Mouse (Mus musculus): Measurements from ENCODE around the gene Nav2. TPM values are rescaled to one million over a fixed set of nuclear protein-coding genes. Genes with fewer than 3 reads are reported as not detected.
A peak's percentile ranks its signal among the peaks of the same experiment; 100 is the strongest.

The Nav2 gene
- total RNA-seq (2012; rRNA removed) (under 0.01 TPM in 1 of 2 replicates, not detected in the other), total RNA-seq (2014; rRNA removed) (not detected in 2 replicates), polyA plus RNA-seq (2012; ENCODE audit: insufficient read length, low read depth) (0.16 TPM in 1 of 2 replicates, not detected in the other)

GRCm38 (mm10) chr7:48908521-48909341 lies at the start of gene Nav2:
Gene Nav2 (plus strand): TSS chr7:48908716.
- dilution Hi-C loops (cut with MboI; ENCODE audit: extremely low pct_ligation_motif_present, extremely low pct_unique_long_range_greater_than_20kb, low sequenced_read_pairs) (no loop called here), in situ Hi-C loops (cut with MboI; ENCODE audit: low pct_ligation_motif_present, low pct_unique_long_range_greater_than_20kb, low sequenced_read_pairs) (no loop called here)
- peak; percentile 73 for DNase-seq (ENCODE audit: extremely low read depth)
- Histone ChIP-seq H3K4me1 (ENCODE audit: control insufficient read depth in 1 of 2, insufficient read depth in 2 of 2) (peaks cover 5 to 25% of the 10 kb centered on the region in 2 experiments; a peak in 2 of 4 replicates), H3K9ac (ENCODE audit: insufficient read depth, low read depth) (0 out of 2 replicates have a peak within 1 kb of the TSS, but pooled peaks have one; percentile 5), H3K4me2 (ENCODE audit: insufficient read depth, low read depth, poor library complexity, severe bottlenecking) (peak within 1 kb of the TSS; percentile 73), H3K4me3 (replicated peaks in 1 of 3; ENCODE audit: low read depth in 2 of 3, low read length in 2 of 3, poor library complexity in 1 of 3) (peak within 1 kb of the TSS in 2 of 3 experiments; percentile 0 to 17), H3K36me3 (replicated peaks in 1 of 2; ENCODE audit: control insufficient read depth in 1 of 2, insufficient read depth in 1 of 2, low read length in 1 of 2) (no peaks in the 10 kb centered on the region), H3K9me3 (replicated peaks; ENCODE audit: low read length) (no peaks in the 10 kb centered on the region), H3K27ac (ENCODE audit: insufficient read depth, low read depth) (0 out of 2 replicates have a peak within 1 kb of the TSS, but pooled peaks have one; percentile 2), H3K27me3 (replicated peaks) (no peaks in the 10 kb centered on the region), H3K79me2 (replicated peaks; ENCODE audit: control insufficient read depth, extremely low read depth, insufficient read depth, poor library complexity, severe bottlenecking) (no peaks in the 10 kb centered on the region)
- TF ChIP-seq SIN3A (IDR thresholded peaks at IDR 0.05; ENCODE audit: low read length): peak; percentile 49; the same call in 1 of the 2 replicates
- peak; percentile 89 for TF ChIP-seq MAX (IDR thresholded peaks at IDR 0.05; ENCODE audit: low read length)
- peak; percentile 40; the same call in 1 of the 2 replicates for TF ChIP-seq MEF2A (IDR thresholded peaks at IDR 0.05; ENCODE audit: borderline replicate concordance, low read depth, low read length)
- TF ChIP-seq JUND (conservative IDR thresholded peaks at IDR 0.05; ENCODE audit: low read depth, low read length): 0 out of 2 replicates have a peak, but pooled peaks have one; percentile 10
- no peak for TF ChIP-seq CTCF (conservative IDR thresholded peaks at IDR 0.05 in 1 of 2, IDR thresholded peaks at IDR 0.05 in 1 of 2; ENCODE audit: low read depth in 2 of 2, low read length in 2 of 2)
- TF ChIP-seq TCF12 (IDR thresholded peaks at IDR 0.05; ENCODE audit: low read depth, low read length): peak; percentile 43; the same call in 1 of the 2 replicates
- TF ChIP-seq CHD1 (IDR thresholded peaks at IDR 0.05; ENCODE audit: low read depth, low read length): no peak
- no peak for TF ChIP-seq CHD2 (IDR thresholded peaks at IDR 0.05; ENCODE audit: low read length)
- TF ChIP-seq MAFK (IDR thresholded peaks at IDR 0.05; ENCODE audit: insufficient replicate concordance, low read length): 0 out of 2 replicates have a peak, but pooled peaks have one; percentile 41
- TF ChIP-seq EP300 (IDR thresholded peaks at IDR 0.05; ENCODE audit: low read length): peak; percentile 68
- TF ChIP-seq RCOR1 (conservative IDR thresholded peaks at IDR 0.05; ENCODE audit: low read depth, low read length): no peak
- TF ChIP-seq ZC3H11A (IDR thresholded peaks at IDR 0.05; ENCODE audit: low read depth, low read length): no peak
- peak; percentile 90 for TF ChIP-seq BHLHE40 (IDR thresholded peaks at IDR 0.05; ENCODE audit: low read depth, low read length)
- no peak for TF ChIP-seq GABPA (IDR thresholded peaks at IDR 0.05; ENCODE audit: insufficient replicate concordance, low read depth, low read length)
- TF ChIP-seq JUN (IDR thresholded peaks at IDR 0.05; ENCODE audit: insufficient read depth, low read depth, low read length): no peak
- peak; percentile 38; the same call in 1 of the 2 replicates for TF ChIP-seq POLR2A (IDR thresholded peaks at IDR 0.05; ENCODE audit: low read depth, low read length)
- peak; percentile 77 for TF ChIP-seq ETS1 (conservative IDR thresholded peaks at IDR 0.05; ENCODE audit: low read depth, low read length)
- TF ChIP-seq ZMIZ1 (IDR thresholded peaks at IDR 0.05; ENCODE audit: low read depth, low read length): no peak
- no peak for TF ChIP-seq ZKSCAN1 (IDR thresholded peaks at IDR 0.05; ENCODE audit: borderline replicate concordance, low read depth, low read length)
- peak; percentile 29; the same call in 1 of the 2 replicates for TF ChIP-seq IRF4 (IDR thresholded peaks at IDR 0.05; ENCODE audit: low read depth, low read length)
- peak; percentile 85 for TF ChIP-seq MYC (IDR thresholded peaks at IDR 0.05; ENCODE audit: low read depth, low read length)
